Mouse (Mus musculus): Measurements from ENCODE around the gene Apon. TPM values are rescaled to one million over a fixed set of nuclear protein-coding genes. Genes with fewer than 3 reads are reported as not detected.
"Not testable (repeated sequence)": the region's sequence is repeated elsewhere in the genome, so short reads cannot be mapped to it uniquely, and the experiment has no call there.

Gene Apon
- polyA plus RNA-seq, 1 experiment from 2014 or later, result 0.49 TPM

DNA sequence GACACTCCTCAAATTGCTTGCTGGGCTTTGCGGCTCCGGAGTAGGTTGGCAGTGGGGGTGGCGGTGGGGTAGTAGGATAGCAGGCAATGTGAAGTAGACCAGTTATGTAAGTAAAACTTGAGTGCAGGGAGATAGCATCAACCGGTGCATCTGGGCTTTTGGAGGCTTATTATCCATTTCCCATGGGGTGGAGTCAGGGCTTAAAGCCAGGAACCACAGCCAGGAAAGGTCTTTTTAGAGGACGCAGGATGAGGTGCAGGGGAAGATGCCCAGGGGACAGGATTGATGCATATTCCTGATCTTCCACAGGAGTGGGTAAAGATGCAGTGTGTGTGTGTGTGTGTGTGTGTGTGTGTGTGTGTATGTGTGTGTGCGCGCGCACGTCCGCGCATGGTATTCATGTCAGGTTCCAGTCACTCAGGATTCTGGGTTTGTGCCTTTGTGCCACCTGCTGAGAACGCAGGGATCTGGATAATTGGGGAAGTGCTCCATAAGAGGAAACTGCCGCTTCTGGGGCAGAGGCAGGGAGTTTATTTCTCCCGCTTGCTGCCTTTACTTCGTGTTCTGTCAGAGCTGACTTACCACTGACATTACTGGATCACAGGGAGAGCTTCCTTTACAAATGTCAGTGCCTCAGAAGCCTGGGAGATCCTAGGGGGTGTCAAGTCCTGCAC lies 16.0 kb upstream of the Apon start:
- H3K9ac ChIP-seq, result no peak overlapping the region
- 87% methylated on average over 15 of the region's 15 CpGs for WGBS

DNA sequence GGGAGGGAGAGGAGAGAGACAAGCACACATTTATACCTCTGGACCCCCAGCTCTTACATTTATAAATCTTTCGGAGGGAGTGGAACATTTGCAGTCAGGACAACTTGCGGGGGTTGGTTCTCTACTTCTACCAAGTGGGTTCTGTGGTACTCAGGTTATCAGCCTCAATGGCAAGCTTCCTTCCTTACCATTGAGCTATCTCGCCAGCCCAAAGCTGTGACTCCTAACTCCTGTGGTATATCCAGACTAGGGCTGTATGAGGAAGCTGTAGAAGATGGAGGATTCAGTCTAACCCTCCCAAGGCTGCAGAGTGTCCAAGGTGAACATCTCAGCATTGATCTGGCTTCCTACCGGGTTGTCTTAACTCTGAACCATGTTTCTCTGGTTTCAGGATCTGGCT lies 14.8 kb upstream of the Apon start:
- no peak for ATAC-seq (ENCODE audit: low FRiP score, low read depth)
- H3K9me3 ChIP-seq, result no peaks in the 10 kb centered on the region
- WGBS, result 97% methylated on average over 4 of the region's 4 CpGs
- H3K4me3 ChIP-seq, result no peak overlapping the region
- H3K27ac ChIP-seq, result no peak overlapping the region
- H3K9ac ChIP-seq, result no peak overlapping the region
- H3K4me2 ChIP-seq (replicated peaks), result no peak overlapping the region
- H3K36me3 ChIP-seq, result peaks cover 42% of the 10 kb centered on the region
- H3K4me1 ChIP-seq, result no peaks in the 10 kb centered on the region
- no peaks in the 10 kb centered on the region for H3K27me3 ChIP-seq (replicated peaks)

More for the DNA sequence above, 16.0 kb upstream of the Apon start:
- Histone ChIP-seq H3K4me2 (replicated peaks) (no peak overlapping the region), H3K27me3 (replicated peaks) (no peaks in the 10 kb centered on the region), H3K4me3 (no peak overlapping the region), H3K9me3 (no peaks in the 10 kb centered on the region), H3K27ac (no peak overlapping the region), H3K36me3 (peaks cover 32% of the 10 kb centered on the region), H3K4me1 (peaks cover under 1% of the 10 kb centered on the region; the same call in 1 of the 2 replicates)
- no peak for ATAC-seq (ENCODE audit: low FRiP score, low read depth)

DNA sequence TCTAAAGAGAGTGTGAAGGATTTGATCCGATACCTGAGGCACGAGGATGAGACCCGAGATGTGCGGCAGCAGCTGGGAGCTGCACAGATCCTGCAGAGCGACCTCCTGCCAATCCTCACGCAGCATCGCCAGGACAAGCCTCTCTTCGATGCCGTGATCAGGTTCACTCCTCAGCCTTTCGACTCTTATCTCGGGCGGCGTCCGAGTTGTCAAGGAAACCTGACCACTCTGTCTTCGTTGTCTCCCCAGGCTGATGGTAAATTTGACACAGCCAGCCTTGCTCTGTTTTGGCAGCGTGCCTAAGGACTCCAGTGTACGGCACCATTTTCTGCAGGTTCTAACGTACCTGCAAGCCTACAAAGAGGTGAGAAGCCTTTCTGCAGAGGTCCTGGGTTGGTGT lies 13.8 kb upstream of the Apon start:
- ATAC-seq (ENCODE audit: low FRiP score, low read depth), result no peak
- Histone ChIP-seq H3K4me2 (replicated peaks) (no peak overlapping the region), H3K4me1 (no peaks in the 10 kb centered on the region), H3K27me3 (replicated peaks) (no peaks in the 10 kb centered on the region), H3K4me3 (no peak overlapping the region), H3K9ac (no peak overlapping the region), H3K27ac (no peak overlapping the region), H3K9me3 (no peaks in the 10 kb centered on the region), H3K36me3 (peaks cover 52% of the 10 kb centered on the region)
- WGBS, result 95% methylated on average over 18 of the region's 18 CpGs

DNA sequence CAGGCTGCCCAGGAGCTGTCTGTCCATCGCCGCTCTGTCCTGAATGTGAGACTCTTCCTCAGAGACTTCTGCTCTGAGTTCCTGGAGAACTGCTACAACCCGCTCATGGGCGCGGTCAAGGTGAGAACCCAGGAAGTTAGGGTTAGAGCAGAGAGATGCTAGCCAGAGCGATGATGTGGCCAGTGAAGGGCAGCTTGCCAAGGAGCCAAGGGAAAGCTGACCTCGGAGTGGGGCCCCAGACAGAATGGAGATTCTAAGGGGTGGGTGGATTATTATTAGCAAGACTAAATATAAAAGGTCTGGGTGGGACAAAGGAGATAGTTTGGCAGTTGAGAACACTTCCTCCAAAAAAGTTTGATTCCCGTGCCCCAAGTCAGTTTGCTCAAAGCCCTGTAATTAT lies 10.6 kb upstream of the Apon start:
- Histone ChIP-seq H3K4me2 (replicated peaks) (no peak overlapping the region), H3K9me3 (no peaks in the 10 kb centered on the region), H3K27ac (no peak overlapping the region), H3K9ac (no peak overlapping the region), H3K27me3 (replicated peaks) (no peaks in the 10 kb centered on the region), H3K36me3 (peaks cover 83% of the 10 kb centered on the region), H3K4me3 (no peak overlapping the region), H3K4me1 (no peaks in the 10 kb centered on the region)
- WGBS, result 98% methylated on average over 8 of the region's 8 CpGs
- ATAC-seq (ENCODE audit: low FRiP score, low read depth), result no peak

DNA sequence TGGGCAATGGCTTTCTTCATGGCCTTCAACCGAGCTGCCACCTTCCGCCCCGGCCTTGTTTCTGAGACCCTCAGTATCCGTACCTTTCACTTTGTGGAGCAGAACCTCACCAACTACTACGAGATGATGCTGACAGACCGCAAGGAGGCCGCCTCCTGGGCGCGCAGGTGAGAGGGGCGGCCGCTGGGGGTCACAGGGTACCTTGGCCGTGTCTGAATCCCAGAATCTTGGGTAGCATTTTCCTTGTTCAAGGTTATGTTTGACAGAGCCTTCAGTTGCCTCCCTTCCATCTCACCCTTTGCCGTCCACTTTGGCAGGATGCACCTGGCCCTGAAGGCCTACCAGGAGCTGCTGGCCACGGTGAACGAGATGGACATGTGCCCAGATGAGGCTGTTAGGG lies 9.8 kb upstream of the Apon start:
- H3K9ac ChIP-seq, result no peak overlapping the region
- H3K4me2 ChIP-seq (replicated peaks), result no peak overlapping the region
- no peaks in the 10 kb centered on the region for H3K9me3 ChIP-seq
- no peak overlapping the region for H3K27ac ChIP-seq
- WGBS, result 95% methylated on average over 15 of the region's 15 CpGs
- H3K4me1 ChIP-seq, result no peaks in the 10 kb centered on the region
- H3K27me3 ChIP-seq (replicated peaks), result no peaks in the 10 kb centered on the region
- ATAC-seq (ENCODE audit: low FRiP score, low read depth), result no peak
- peaks cover 91% of the 10 kb centered on the region for H3K36me3 ChIP-seq
- H3K4me3 ChIP-seq, result no peak overlapping the region

DNA sequence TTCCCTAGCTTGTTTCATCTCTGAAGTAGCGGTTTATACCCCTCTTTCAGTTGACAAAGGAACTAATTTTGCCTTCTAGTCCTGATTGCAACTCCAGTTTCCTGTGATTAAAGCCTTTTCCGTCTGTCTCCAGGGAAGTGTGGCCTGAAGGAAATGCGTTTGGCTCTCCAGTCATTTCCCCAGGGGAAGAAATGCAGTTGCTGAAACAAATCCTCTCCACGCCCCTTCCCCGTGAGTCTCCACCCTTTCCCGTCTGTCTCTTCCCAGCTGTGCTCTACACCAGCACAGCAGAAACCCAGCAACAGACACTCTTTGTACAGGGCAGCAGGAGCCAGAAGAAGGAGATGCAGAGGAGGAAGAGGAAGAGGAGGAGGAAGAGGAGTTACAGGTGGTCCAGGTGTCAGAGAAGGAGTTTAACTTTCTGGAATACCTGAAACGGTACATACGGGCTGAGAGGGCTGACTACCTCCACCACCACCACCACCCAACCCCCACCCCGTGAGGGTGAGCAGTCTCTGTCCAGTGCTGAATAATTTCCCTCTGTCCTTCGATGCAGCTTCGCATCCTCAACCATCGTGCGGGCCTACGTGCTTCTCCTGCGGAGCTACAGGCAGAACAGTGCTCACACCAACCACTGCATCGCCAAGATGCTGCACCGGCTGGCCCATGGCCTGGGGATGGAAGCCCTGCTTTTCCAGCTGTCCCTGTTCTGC lies 6.7 kb upstream of the Apon start:
- WGBS, result 85% methylated on average over 17 of the region's 17 CpGs
- Histone ChIP-seq H3K4me1 (no peaks in the 10 kb centered on the region), H3K27me3 (replicated peaks) (no peaks in the 10 kb centered on the region), H3K36me3 (peaks cover 96% of the 10 kb centered on the region), H3K9ac (no peak overlapping the region), H3K27ac (no peak overlapping the region), H3K4me3 (no peak overlapping the region), H3K4me2 (replicated peaks) (no peak overlapping the region), H3K9me3 (no peaks in the 10 kb centered on the region)
- ATAC-seq (ENCODE audit: low FRiP score, low read depth), result no peak

DNA sequence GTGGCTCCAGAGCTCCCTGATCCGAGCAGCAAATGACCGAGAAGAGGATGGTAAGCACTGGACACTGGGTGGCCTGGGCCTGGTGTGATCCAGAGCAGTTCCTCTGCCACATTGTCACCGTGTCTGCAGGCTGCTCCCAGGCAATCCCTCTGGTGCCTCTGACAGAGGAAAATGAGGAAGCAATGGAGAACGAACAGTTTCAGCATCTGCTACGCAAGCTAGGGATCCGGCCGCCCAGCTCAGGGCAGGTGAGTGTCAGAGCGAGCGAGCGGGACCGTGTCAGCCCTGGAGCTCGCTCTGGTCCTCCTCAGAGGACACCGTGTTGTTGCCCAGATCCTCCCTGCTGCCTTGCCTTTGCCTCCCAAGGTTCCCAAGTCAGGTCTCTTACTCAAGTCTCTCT lies 3.3 kb upstream of the Apon start:
- Histone ChIP-seq H3K9me3 (no peaks in the 10 kb centered on the region), H3K4me3 (no peak overlapping the region), H3K27me3 (replicated peaks) (no peaks in the 10 kb centered on the region), H3K4me2 (replicated peaks) (no peak overlapping the region), H3K27ac (no peak overlapping the region), H3K36me3 (peaks cover 77% of the 10 kb centered on the region), H3K4me1 (no peaks in the 10 kb centered on the region), H3K9ac (no peak overlapping the region)
- no peak for ATAC-seq (ENCODE audit: low FRiP score, low read depth)
- 95% methylated on average over 13 of the region's 13 CpGs for WGBS

DNA sequence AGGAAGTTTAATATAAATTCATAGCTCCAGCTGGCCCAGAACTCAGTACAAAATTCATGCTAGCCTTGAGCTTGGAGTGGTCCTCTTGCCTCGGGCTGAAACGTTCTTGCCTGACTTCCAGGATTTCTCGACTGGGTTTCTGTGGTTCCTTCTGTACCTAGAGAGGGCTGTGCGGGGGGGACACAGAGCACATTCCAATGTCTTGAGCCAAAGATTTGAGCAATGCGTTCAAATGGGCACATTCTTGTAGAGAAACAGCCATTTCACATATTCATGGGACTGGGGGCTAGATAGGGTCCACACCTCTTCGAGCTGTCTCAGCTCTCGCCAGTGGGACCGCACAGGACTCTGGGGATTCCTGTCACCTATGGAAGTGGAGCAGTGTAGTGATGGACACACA lies 2.0 kb downstream of the Apon start:
- 90% methylated on average over 8 of the region's 8 CpGs for WGBS
- Histone ChIP-seq H3K9me3 (no peaks in the 10 kb centered on the region), H3K36me3 (peaks cover 24% of the 10 kb centered on the region), H3K4me1 (no peaks in the 10 kb centered on the region), H3K9ac (no peak overlapping the region), H3K4me2 (replicated peaks) (no peak overlapping the region), H3K4me3 (no peak overlapping the region), H3K27ac (no peak overlapping the region), H3K27me3 (replicated peaks) (no peaks in the 10 kb centered on the region)
- ATAC-seq (ENCODE audit: low FRiP score, low read depth), result no peak

DNA sequence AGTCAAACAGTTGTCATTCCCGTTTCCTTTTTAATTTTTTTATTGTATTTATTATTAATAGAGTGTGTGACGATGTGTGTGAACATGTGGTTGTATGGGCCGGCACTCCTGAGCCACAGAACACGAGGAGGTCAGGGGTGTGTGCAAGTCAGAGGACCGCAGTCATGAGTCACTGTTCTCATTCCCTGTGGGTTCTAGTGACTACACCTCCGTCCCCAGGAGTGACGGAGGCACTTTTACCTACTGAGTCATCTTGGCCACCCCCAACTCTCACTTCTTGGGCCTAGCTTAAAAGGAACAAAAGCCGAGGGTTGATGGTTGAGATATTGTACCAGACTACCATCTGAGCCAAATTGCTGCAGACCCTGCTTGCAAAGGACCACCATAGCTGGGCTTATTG lies 2.4 kb downstream of the Apon start:
- H3K4me3 ChIP-seq, result no peak overlapping the region
- no peaks in the 10 kb centered on the region for H3K9me3 ChIP-seq
- no peak for ATAC-seq (ENCODE audit: low FRiP score, low read depth)
- H3K4me1 ChIP-seq, result no peaks in the 10 kb centered on the region
- H3K9ac ChIP-seq, result no peak overlapping the region
- peaks cover 20% of the 10 kb centered on the region for H3K36me3 ChIP-seq
- H3K27me3 ChIP-seq (replicated peaks), result no peaks in the 10 kb centered on the region
- no peak overlapping the region for H3K27ac ChIP-seq
- 70% methylated on average over 8 of the region's 8 CpGs for WGBS
- no peak overlapping the region for H3K4me2 ChIP-seq (replicated peaks)

DNA sequence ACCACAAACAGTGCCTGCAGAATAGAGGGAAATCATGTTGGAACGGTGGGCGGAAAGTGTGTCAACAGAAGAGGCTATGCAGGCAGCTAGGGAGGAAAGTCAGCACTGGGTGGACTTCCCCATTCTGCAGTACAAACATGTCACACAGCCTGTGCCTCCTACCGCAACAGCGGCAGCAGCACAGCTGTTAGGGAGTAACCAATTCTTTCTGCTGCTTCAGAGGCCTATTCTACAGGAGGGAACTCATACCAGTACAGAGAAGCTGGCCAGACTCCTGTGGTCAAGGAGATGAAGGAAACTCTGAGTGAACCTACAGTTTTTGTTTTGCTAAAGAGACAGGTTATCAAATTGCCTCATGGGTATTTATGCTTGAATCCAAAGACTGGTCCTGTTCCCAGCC lies 5.1 kb downstream of the Apon start:
- no peak overlapping the region for H3K4me3 ChIP-seq
- 87% methylated on average over 4 of the region's 4 CpGs for WGBS

DNA sequence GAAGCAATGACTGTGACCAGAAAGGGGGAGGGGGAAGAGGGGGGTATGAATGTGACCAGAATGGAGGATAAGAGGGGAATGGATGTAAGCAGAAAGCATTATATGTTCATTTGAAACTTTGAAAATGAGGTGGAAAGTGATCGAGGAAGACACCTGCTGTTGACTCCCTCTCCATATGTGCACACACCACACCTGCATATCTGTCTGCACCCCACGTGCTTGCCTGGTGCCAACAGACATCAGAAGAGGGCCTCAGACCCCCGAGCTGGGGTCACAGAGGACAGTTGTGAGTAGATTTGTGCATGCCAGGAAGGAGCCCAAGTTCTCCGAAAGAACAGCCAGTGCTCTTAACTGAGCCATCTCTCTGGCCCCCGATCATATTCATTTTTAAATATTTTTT lies 6.0 kb downstream of the Apon start:
- Histone ChIP-seq H3K27me3 (replicated peaks) (no peaks in the 10 kb centered on the region), H3K36me3 (no peaks in the 10 kb centered on the region), H3K4me3 (no peak overlapping the region), H3K9ac (no peak overlapping the region), H3K4me2 (replicated peaks) (no peak overlapping the region), H3K4me1 (no peaks in the 10 kb centered on the region), H3K9me3 (no peaks in the 10 kb centered on the region), H3K27ac (no peak overlapping the region)
- 85% methylated on average over 5 of the region's 5 CpGs for WGBS
- ATAC-seq (ENCODE audit: low FRiP score, low read depth), result no peak

More for the DNA sequence above, 5.1 kb downstream of the Apon start:
- Histone ChIP-seq H3K4me2 (replicated peaks) (no peak overlapping the region), H3K27me3 (replicated peaks) (no peaks in the 10 kb centered on the region), H3K9me3 (no peaks in the 10 kb centered on the region), H3K27ac (no peak overlapping the region), H3K9ac (no peak overlapping the region), H3K36me3 (no peaks in the 10 kb centered on the region), H3K4me1 (no peaks in the 10 kb centered on the region)
- no peak for ATAC-seq (ENCODE audit: low FRiP score, low read depth)

DNA sequence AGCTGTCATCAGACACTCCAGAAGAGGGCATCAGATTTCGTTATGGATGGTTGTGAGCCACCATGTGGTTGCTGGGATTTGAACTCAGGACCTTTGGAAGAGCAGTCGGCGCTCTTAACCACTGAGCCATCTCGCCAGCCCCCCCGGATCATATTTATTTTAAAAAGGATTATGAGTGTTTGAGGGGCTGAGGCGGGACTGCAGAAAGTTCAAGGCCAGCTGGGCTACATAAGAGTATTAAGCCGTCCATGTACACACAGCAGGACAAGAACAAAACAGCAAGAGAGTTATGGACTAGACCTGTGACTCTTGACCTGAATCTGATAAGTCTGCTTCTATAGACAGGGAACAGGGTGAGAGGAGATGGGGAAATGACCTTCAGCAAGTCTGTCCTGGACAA lies 6.5 kb downstream of the Apon start:
- H3K9me3 ChIP-seq; H3K36me3 ChIP-seq; H3K9ac ChIP-seq; H3K4me3 ChIP-seq; H3K4me1 ChIP-seq; H3K27me3 ChIP-seq (replicated peaks); H3K27ac ChIP-seq; ATAC-seq (ENCODE audit: low FRiP score, low read depth); H3K4me2 ChIP-seq (replicated peaks): not testable (repeated sequence)
- 84% methylated on average over 7 of the region's 7 CpGs for WGBS

DNA sequence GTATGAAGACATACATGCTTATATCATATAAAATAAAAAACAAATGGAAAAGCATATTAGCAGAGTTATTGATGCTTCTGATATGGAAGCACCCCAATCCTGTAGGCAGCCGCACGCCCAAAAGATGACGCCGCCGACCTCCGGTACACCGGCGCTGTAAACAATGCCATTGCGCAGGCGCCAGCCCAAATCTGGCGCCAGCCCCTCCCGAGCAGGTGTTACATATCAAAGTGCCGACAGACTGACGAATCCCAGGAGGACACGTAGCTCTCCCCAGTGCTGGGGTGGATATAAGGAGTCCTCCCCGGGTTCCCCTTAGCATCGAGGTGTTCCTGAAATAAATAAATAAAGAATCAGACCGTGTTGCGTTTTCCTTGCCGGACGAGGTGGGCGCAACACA lies 8.4 kb downstream of the Apon start:
- Histone ChIP-seq H3K27me3 (replicated peaks) (no peaks in the 10 kb centered on the region), H3K27ac (no peak overlapping the region), H3K9me3 (no peaks in the 10 kb centered on the region), H3K4me2 (replicated peaks) (no peak overlapping the region), H3K9ac (no peak overlapping the region), H3K36me3 (no peaks in the 10 kb centered on the region), H3K4me3 (no peak overlapping the region), H3K4me1 (no peaks in the 10 kb centered on the region)
- WGBS, result 83% methylated on average over 22 of the region's 22 CpGs
- no peak for ATAC-seq (ENCODE audit: low FRiP score, low read depth)
